Mouse (Mus musculus) spleen, embryonic (tissue): Measurements from ENCODE around the gene Dusp15.

Experiments
- CTCF ChIA-PET: fragments of 350-600 bp; sonication (Branson Sonifier 250); formaldehyde crosslinking; loops from one replicate; lab custom pipeline; 2022; lab: Charles Lee

Dusp15 gene

GRCm38 (mm10) chr2:152951065-152951849 lies at the start of gene Dusp15:
Gene Dusp15, minus strand, starts transcription at chr2:152951698.
- CTCF ChIA-PET: interaction anchor here (0.6 kb wide), 1 partner anchor 294 kb away, joined by 4 read pairs; no protein-coding TSS in a partner anchor

DNA sequence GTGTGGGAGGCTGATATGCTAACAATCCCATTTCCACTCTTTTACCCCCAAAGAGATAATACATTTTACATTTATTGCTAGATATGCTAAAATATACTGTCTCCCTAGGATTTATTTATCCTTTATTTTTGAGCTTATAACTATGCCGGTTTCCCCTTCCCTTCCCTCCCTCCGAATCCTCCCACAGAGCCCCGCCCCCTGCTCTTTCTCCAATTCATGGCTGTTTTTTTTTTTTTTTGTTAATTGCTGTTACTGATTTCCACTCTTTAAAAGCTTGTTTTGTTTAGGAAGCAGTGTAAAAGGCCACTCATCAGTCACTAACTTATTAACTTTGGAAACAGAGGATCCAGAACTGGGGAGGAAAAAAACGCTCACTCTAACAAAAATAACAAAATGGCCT lies 45.5 kb upstream of the Dusp15 start:
- CTCF ChIA-PET: interaction anchor here (0.6 kb wide), 2 partner anchors 12 to 1377 kb away, joined by 3 read pairs; no protein-coding TSS in a partner anchor

DNA sequence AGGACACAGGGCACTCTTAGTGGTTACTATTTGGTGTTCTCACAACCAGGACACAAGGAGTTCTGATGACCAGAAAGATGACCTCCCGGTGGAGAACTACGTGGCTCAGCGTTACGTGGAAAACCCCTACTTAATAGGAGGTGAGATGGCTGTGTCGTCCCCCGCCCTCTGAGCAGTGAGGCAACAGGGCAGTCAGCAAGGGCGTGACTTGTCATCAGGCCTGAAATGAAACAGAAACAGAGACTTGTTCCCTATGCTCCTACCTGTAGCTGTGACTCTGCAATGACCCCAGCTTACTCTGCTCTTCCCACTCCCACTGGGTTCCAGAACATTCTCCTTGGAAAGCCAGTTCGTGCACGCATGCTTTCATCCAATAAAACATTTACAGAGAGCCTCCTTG lies 40.0 kb upstream of the Dusp15 start:
- CTCF ChIA-PET: no interaction called here

- CTCF ChIA-PET: no interaction called here
Measured at GRCm38 (mm10) chr2:152985582-152985981, 34.1 kb upstream of the Dusp15 start.

GRCm38 (mm10) chr2:152976991-152977390 lies 25.5 kb upstream of the Dusp15 start:
- CTCF ChIA-PET: no interaction called here

GRCm38 (mm10) chr2:152965555-152965954 lies 14.1 kb upstream of the Dusp15 start:
- CTCF ChIA-PET: no interaction called here

DNA sequence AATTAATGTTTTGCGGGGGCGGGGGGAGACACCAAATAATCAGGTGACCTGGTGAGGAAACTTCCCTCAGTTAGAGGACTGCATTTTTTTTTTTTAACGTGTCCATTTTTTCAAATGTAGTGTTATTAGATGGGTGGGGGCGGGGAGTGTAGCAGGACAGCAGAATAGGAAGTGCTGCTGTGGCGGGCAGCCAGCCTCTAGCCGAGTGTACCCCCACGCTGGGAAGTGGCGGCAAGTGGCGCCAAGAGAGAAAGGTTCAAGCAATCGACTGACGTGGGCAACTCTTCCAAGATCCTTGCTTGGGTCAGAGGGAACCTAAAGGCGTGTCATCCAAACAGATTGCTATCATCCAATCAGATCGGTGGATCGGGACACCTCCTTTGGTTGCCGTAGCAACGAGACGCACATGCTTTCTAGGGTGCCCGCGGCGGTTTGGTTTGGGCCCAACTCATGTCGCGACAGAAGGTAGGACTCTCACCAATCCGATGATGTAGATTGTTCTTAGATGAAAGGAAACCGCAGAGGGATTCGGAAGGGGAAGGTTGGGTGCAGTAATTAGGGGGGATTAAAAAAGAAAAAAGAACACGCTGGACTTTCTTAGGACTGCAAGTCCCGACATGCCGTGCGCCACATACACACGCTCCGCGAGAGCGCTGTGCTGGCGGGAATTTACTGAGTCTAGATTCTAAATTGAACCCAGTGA lies 10.7 kb upstream of the Dusp15 start, which contains the start of gene Ttll9:
TSS of gene Ttll9 (plus strand) at position 395 of the 703 bp plus-strand sequence.
- CTCF ChIA-PET: no interaction called here

DNA sequence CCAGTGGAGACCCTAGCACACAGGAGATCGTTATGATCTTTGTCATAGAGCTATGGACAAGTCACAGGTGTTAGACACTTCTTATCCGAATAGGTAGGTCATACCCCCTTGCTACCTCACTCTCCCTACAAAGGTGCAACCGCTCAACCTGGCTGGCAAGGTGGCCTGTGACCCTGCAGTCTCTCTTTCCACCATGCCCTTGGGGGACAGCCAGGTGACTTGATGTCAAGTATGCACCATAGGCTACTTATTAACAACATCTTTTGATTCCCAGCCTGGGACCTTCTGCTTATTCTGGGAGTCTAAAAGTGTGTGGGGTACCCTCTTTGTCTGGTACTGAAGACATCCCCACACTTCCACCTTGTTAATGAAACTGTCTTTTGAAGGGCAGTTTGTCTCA lies 6.6 kb upstream of the Dusp15 start:
- CTCF ChIA-PET: no interaction called here

DNA sequence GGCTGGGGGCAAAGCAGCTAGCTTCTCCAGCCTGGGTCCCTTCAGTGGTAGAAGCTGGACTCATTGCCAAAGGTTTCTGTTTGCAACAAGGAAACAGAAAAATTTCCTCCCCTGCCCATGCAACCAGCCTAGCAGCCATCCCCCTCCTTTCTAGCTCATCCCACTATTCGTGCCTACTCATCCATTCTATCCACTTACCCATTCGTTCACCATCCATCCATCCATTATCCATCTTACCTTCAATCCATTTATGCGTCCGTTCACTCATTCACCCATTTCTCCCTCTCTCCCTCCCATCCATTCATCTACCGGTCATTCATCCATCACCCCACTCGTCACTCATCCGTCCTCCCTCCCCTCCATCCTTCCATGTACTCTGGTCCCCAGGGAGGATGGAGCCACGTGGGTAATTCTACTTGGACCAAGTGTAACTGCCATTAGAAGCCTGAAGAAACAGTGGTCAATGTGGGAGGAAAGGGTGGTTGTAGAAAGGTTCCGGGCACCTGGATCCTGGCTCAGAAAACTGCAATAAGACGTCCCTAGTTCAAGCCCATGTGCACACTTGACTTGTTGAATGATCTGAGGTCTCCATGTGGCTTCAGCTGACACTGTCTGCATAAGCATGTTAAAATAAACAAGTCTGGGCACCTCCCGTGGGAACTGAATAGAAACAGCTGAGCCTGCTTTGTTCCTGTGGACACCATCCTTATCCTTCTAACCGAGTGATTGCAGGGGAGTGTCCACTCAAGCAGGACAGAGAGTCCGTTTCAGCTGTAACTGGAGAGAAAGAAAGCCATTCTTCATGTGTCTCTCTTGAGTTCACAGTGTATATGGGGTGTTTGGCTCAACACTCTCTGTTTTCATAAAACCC lies 587 bp upstream of the Dusp15 start:
- CTCF ChIA-PET: no interaction called here

DNA sequence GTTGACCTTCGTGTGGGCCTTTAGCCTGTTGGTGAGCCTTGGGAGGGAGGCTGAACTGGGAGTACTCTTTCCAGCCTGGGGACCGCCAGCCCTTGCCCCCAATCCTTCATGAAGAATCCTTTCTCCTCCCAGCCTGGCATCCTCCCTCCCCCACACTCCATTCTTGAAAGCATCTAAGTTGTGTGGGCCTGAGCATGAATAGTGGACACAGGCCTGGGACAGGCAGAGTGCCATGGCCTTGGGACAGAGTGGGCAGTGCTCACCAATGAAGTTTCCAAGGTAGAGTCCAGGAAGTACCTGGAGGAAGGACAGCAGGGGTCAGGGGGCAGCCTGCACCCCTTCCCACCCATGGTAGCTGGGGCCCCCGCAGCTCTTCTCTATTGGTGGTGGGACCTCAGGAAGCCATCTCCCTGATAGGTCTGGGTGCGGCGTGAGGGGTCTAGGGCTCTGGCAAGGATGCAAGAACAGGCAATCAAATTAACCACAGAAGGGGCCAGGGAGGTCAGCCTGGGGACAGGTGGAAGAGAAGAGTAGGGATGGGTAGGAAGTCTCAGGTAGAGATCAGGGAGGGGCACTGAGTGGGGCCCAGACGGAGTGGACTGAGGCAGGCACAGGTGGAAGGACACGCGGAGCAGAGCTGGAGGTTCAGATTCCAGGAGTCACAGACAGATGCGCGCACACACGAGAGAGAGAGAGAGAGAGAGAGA lies 987 bp downstream of the Dusp15 start:
- CTCF ChIA-PET: interaction anchor here (0.6 kb wide), 1 partner anchor 293 kb away, joined by 4 read pairs; no protein-coding TSS in a partner anchor

- CTCF ChIA-PET: no interaction called here
Measured at GRCm38 (mm10) chr2:152948438-152949020, 3.0 kb downstream of the Dusp15 start.

DNA sequence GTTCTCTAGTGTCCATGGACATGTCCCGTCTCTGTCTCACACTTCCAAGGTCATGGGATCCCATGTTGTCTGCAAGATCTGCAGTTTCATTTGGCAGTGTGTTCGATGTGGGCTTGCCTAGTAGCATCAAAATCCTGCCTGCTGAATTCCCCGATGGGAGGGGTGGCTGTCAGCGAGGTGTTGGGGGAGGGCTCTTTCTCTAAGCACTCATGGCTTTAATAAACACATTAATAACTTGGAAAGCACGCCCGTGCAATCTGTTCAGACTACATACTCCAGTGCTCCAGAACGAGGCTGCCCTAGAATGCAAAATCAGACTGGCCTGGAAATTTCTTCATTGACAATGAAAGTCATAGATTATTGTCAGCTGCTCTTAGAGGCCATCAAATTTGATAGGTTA lies 4.4 kb downstream of the Dusp15 start:
- CTCF ChIA-PET: no interaction called here

GRCm38 (mm10) chr2:152944013-152944412 lies 7.5 kb downstream of the Dusp15 start:
- CTCF ChIA-PET: no interaction called here

GRCm38 (mm10) chr2:152943568-152943967 lies 7.9 kb downstream of the Dusp15 start:
- CTCF ChIA-PET: no interaction called here

GRCm38 (mm10) chr2:152942898-152943515 lies 8.5 kb downstream of the Dusp15 start:
- CTCF ChIA-PET: no interaction called here

- CTCF ChIA-PET: interaction anchor here (0.7 kb wide), 1 partner anchor 822 kb away, joined by 3 read pairs; no protein-coding TSS in a partner anchor
Measured at GRCm38 (mm10) chr2:152941776-152942175, 9.7 kb downstream of the Dusp15 start.

- CTCF ChIA-PET: no interaction called here
Measured at GRCm38 (mm10) chr2:152941106-152941505, 10.4 kb downstream of the Dusp15 start.

DNA sequence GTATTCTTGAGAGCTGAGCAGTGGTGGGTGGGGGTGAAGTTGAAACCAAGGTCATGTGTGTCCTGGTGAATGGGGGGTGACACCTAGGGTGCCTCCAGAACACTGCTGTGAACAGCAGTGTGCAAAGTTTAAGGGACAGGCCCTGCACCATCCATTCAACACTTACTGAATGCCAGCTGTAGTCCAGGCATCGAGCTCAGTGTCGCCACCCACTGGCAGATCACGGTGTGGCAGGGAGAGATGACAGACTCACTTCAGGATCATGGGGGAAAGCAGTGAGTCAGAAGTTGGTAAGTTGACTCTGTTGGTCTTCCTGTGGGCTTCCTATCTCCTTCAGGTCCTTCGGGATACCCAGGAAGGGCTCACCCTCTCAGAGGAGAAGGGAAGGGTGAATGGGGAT lies 11.7 kb downstream of the Dusp15 start:
- CTCF ChIA-PET: interaction anchor here (0.6 kb wide), 1 partner anchor 176 kb away, joined by 4 read pairs; no protein-coding TSS in a partner anchor

GRCm38 (mm10) chr2:152933614-152934013 lies 17.9 kb downstream of the Dusp15 start:
- CTCF ChIA-PET: no interaction called here

DNA sequence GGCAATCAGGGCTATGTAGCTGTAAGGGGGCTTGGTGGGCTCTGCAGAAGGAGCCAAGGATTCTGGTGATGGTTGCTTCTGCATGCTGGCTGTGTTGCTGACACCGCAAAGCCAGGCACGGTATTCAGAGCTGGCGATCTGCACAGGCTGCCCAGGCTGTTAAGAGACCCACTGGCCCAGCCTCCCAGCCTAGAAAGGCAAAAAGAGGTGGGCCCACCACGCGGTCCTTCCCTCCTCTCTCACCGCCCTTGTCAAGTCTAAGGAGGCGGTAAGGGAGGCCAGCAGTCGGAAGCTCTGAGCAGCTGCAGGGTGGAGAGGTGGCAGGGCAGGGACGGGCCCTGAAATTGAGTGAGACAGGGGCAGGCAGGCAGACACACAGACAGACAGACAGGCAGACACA lies 18.4 kb downstream of the Dusp15 start, which contains the start of gene Foxs1:
TSS of gene Foxs1 (minus strand) at position 161 of the 400 bp plus-strand sequence.
- CTCF ChIA-PET: interaction anchor here (0.7 kb wide), 1 partner anchor 43 kb away, joined by 3 read pairs; no protein-coding TSS in a partner anchor
